Mouse (Mus musculus) left cerebral cortex, postnatal 10 days (tissue): ENCODE measurements around the gene Pced1b. TPM values are rescaled to one million over a fixed set of nuclear protein-coding genes. Genes with fewer than 3 reads are reported as not detected.
A peak's percentile ranks its signal among the peaks of the same experiment; 100 is the strongest.

Source experiments
- DNase-seq, 2 experiments: peaks; one replicate each; pipeline ENCODE4 v3.0.0; 2021 to 2022; ENCODE audit warnings: low spot score in 2 of 2, mixed read lengths in 1 of 2; ENCODE audit errors: extremely low spot score in 1 of 2
- intact Hi-C: fragments of 180-260 bp; cut with DNase I; formaldehyde crosslinking; loops from one replicate; pipeline ENCODE4 v1.15.1; 2025
- total RNA-seq, 2 experiments: library from RNA; stranded (reverse); gene quantifications; 2 replicates each; pipeline ENCODE4 v1.2.3; 2021

Pced1b gene
- total RNA-seq, 2 experiments from 2014 or later, result 7.0 to 7.2 TPM

GRCm38 (mm10) chr15:97280776-97281175, 33.9 kb downstream of the Pced1b start:
- DNase-seq, result no peak
- intact Hi-C loops, result no loop called here

- intact Hi-C loops, result no loop called here
- DNase-seq, result no peak
These were observed 35.0 kb downstream of the Pced1b start for GRCm38 (mm10) chr15:97281712-97282571.

- intact Hi-C loops, result no loop called here
- no peak for DNase-seq
These were observed 35.6 kb downstream of the Pced1b start for GRCm38 (mm10) chr15:97282572-97282881.

GRCm38 (mm10) chr15:97284201-97284600, 37.3 kb downstream of the Pced1b start:
- intact Hi-C loops, result no loop called here

GRCm38 (mm10) chr15:97285665-97286212, 38.8 kb downstream of the Pced1b start:
- DNase-seq, result no peak
- intact Hi-C loops, result no loop called here

More at GRCm38 (mm10) chr15:97284201-97284600, 37.3 kb downstream of the Pced1b start:
- DNase-seq, result no peak

- intact Hi-C loops, result no loop called here
- DNase-seq, result no peak
These were observed 39.8 kb downstream of the Pced1b start for GRCm38 (mm10) chr15:97286731-97287130.

- intact Hi-C loops, result no loop called here
- no peak for DNase-seq
These were observed 40.7 kb downstream of the Pced1b start for GRCm38 (mm10) chr15:97287436-97288143.

GRCm38 (mm10) chr15:97288690-97289089, 41.8 kb downstream of the Pced1b start:
- intact Hi-C loops, result no loop called here
- DNase-seq, result no peak

- DNase-seq, result no peak
- intact Hi-C loops, result no loop called here
These were observed 42.3 kb downstream of the Pced1b start for GRCm38 (mm10) chr15:97289176-97289575.

GRCm38 (mm10) chr15:97290351-97290750, 43.4 kb downstream of the Pced1b start:
- DNase-seq, result no peak
- intact Hi-C loops, result no loop called here

GRCm38 (mm10) chr15:97291291-97292050, 44.6 kb downstream of the Pced1b start:
- intact Hi-C loops, result no loop called here
- peak in 1 of 2 experiments; percentile 35 for DNase-seq

GRCm38 (mm10) chr15:97307935-97308334, 61.0 kb downstream of the Pced1b start:
- intact Hi-C loops, result no loop called here
- DNase-seq, result no peak

- no peak for DNase-seq
- intact Hi-C loops, result no loop called here
These were observed 62.6 kb downstream of the Pced1b start for GRCm38 (mm10) chr15:97309533-97309932.

GRCm38 (mm10) chr15:97310251-97310650, 63.3 kb downstream of the Pced1b start:
- intact Hi-C loops, result no loop called here
- DNase-seq, result no peak

GRCm38 (mm10) chr15:97311211-97311610, 64.3 kb downstream of the Pced1b start:
- intact Hi-C loops, result no loop called here
- DNase-seq, result no peak

- no peak for DNase-seq
- intact Hi-C loops, result no loop called here
These were observed 65.0 kb downstream of the Pced1b start for GRCm38 (mm10) chr15:97311937-97312336.

- intact Hi-C loops, result no loop called here
- DNase-seq, result peak in 1 of 2 experiments; percentile 9
These were observed 68.0 kb downstream of the Pced1b start for GRCm38 (mm10) chr15:97314720-97315421.

- intact Hi-C loops, result no loop called here
- no peak for DNase-seq
These were observed 68.5 kb downstream of the Pced1b start for GRCm38 (mm10) chr15:97315422-97315757.
